Mouse (Mus musculus) adrenal gland (tissue): ENCODE measurements at regions not wholly inside any gene's neighbourhood (a gene's known extent, or its start where the extent isn't known, plus 50 kb on each side); places are given as distances from the start of the nearest gene placed in this dataset.

Source experiments
- intact Hi-C: fragments of 180-260 bp; cut with DNase I; formaldehyde crosslinking; loops from one replicate; pipeline ENCODE4 v1.15.1; 2025

DNA sequence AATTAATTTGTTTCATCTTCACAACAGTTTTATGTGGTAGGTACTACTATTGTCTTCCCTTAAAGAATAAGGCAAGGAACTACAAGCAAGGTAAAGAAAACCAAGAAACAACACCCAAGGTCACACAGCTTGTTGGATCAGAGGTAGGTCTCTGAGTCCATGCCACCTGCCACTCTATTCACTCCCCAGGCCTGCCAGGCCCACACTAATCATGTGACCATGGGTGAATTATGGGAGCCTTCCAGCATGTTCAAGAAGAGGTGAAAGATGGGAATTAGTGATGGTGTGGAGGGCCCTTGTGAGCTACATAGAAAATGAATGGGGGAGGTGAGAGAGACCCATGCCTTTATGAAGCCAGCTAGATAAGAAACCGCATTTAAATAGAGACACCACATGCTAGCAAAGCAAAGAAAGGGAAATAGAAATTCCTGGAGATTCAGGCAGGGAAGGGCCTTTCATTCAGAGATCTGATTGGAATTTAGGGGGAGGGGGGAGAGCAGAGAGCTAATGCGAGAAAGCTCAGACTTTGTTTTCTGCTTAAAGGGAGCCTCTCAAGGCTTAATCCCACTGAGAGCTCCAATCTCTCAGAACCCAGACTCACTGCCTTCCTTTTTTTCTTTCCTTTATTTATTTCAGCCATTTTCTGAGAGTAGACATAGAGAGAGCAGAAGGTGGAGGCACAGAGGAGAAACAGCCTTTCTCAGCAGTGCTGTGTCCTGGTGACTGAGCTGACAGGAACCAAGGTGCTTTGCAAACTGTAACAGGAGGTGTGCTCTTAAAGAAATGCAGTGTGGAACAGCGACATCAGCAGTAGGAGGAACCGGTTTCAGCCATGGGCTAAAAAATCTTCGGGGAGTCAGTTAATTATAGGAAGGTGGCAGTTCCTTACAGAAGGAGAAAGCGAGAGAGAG, 160.0 kb downstream of the Spata19 start:
- intact Hi-C loops: no loop called here

DNA sequence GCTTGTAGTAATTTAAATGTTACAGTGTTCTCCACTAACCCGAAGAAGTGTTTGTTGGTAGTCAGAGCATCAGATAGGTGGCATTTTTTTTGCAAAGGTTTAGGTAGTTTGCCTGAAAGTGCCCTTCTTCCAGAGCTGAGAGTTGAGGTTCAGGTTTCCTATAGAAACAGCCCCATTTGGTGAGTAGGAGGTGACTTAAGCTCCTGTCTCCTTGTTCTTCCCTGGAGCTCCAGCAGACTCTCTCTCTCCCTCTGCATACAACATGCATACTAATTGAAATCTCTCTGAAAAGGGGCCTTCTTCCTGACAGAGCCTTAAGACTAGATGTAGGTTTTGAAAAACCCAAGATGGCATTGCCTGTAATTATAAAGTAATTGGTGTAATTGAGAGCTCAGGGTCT, 161.3 kb downstream of the Spata19 start:
- intact Hi-C loops: no loop called here

DNA sequence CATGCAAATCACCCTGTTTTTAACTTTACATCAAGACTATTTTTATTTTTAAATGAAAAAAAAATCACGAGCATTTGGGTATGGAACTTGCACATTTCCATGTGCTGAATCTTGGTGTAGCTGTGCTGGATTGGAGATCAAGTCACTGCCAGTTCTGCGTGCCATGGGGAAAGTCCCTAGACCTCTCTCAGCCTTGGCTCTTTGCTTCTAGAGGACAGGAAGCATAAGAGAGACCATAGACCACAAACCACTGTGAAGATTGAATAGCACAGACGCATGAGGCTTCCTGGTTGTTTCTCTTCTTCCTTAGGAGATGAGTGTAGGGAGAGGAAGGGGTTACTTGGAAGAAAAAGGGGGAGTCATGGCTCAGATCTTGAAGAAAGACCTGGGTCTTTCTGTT, 161.7 kb downstream of the Spata19 start:
- intact Hi-C loops: no loop called here

DNA sequence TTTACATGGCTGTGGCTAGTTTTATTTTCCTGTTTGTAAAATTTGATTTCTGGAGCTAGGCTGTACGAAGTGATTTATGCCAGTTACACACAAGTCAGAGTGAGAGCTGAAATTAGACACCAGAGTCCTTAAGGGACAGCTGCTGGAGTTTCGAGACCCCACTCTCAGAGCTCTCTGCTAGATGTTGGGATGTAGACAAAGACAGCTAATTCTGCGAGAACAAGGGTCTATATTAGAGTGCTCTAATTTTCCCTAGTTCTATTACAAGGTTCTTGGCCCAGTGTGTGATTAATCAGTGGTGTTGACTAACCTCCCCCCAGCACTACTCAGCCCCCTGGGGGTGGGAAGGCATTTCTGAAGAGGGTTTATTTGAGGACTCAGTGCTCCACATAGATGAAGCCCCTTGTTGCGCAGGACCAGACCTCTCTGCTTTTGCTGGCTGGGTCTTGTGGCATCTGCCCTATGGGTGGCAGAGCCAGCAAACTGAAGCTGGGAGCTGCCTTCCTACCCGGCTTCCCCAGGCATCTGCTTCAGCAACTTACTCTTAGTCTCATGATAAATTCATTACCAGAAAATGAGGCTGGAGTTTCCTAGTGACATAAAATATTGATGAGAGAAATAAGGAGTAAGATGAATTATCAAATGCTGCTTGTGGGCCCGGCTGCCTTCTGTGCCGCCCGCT, 171.9 kb downstream of the Spata19 start:
- intact Hi-C loops: no loop called here

DNA sequence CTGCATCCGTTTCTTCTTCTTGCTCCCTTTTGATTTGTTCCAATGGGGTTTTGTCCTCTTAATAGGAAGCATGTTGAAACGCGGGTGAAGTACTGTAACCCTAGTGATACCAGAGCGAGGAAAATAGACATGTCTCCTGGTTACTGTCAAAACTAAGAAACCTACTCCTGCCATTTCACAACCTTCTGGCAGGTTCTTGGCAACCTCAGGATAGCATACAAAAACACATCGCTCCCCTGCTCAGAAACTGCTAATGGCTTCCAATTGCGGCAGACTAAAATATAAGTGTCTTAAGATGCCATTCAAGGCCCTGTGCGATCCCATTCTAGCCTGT, 172.4 kb downstream of the Spata19 start:
- intact Hi-C loops: no loop called here

- intact Hi-C loops: no loop called here
Observed at GRCm38 (mm10) chr9:27617096-27617839, 173.3 kb upstream of the Opcml start.

DNA sequence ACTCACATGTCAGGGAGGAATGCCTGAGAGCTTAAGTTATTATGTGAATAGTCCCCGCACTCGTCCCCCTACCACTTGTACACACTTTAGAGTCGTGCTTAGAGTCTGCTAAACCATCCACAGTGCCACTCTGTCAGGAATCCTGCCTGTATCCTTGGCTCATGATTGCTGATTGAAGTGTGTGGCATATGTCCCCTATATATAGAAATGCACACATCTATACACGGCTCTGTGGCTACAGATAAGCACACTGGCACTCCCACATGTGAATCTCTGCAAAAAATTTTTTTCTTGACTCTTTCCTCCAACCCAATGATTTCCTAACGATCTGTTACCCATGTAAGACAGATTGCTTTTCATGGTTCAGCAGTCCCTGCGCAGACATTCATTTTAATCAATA, 155.7 kb upstream of the Opcml start:
- intact Hi-C loops: no loop called here

- intact Hi-C loops: no loop called here
Observed at GRCm38 (mm10) chr9:27640611-27641010, 150.0 kb upstream of the Opcml start.

DNA sequence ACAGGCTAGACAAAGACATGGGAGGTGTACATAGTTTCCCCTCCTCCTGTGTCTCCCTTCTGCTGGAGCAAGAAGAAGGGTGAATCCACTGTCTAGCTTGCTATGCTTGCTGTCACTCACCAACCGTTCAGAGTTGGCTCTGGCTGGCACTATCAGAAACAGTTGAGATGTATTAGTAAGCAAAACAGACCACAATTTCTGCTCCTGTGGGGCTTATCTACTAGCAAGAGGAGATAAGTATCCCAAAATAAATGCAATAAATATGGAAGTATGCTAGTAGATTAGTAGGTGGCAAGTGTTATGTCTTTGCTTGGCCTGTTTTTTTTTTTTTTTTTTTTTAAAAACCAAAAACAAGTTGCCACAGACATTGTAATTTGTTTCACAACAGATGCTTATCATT, 147.3 kb upstream of the Opcml start:
- intact Hi-C loops: no loop called here

- intact Hi-C loops: no loop called here
Observed at GRCm38 (mm10) chr9:27643916-27644315, 146.7 kb upstream of the Opcml start.

DNA sequence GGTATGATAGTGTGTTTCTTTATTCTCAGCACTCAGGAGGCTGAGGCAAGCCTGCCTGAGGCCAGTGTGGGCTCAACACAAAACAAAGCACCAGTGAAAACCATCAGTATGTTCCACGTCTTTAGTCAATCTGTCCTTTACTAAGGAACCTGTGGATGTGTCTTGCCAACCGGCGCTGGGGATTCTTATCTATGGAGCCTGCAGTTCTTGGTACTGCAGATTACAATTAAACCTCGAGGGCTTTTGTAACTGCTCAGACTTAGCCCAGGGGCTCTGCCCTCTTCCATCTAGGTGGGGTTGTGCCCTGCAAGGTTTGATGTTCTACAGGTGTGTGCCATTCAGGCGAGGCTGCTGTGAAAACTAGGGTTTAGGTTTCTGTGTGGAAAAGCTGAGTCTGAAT, 145.1 kb upstream of the Opcml start:
- intact Hi-C loops: no loop called here

GRCm38 (mm10) chr9:27646100-27646499, 144.5 kb upstream of the Opcml start:
- intact Hi-C loops: no loop called here

DNA sequence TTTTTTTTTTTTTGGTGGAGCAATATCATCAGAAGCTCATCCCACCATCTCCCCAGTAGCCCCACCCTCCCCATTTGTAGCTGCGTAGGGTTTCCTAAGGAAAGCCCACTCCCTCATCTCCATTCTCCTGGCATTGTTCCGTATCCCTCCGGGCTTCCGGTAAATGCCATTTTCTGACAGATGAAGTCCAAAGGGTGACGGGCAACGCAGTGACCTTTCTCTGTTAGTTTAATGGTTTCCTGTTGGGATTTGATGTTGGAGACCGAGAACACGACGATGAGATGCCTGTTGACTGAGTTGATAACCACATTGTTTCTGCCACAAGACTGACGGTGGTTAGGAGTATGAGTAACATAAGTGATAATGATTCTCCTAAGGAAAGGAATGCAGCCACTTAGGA, 143.6 kb upstream of the Opcml start:
- intact Hi-C loops: no loop called here

GRCm38 (mm10) chr9:27658001-27658400, 132.6 kb upstream of the Opcml start:
- intact Hi-C loops: no loop called here

- intact Hi-C loops: no loop called here
Observed at GRCm38 (mm10) chr9:27661431-27662300, 128.9 kb upstream of the Opcml start.

DNA sequence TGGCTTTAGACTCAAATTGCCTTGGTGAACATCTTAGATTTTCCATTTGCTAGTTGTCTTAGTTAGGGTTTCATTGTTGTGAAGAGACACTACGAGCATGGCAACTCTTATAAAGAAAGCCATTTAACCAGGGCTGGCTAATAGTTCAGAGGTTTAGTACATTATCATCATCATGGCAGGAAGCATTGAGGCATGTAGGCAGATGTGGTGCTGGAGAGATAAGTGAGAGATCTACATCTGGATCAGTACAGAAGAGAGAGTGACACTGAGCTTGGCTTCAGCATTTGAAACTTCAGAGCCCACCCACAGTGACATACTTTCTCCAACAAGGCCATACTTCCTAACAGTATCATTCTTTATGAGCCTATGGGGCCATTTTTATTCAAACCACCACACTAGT, 127.3 kb upstream of the Opcml start:
- intact Hi-C loops: no loop called here

- intact Hi-C loops: no loop called here
Observed at GRCm38 (mm10) chr9:27665659-27666058, 124.9 kb upstream of the Opcml start.

DNA sequence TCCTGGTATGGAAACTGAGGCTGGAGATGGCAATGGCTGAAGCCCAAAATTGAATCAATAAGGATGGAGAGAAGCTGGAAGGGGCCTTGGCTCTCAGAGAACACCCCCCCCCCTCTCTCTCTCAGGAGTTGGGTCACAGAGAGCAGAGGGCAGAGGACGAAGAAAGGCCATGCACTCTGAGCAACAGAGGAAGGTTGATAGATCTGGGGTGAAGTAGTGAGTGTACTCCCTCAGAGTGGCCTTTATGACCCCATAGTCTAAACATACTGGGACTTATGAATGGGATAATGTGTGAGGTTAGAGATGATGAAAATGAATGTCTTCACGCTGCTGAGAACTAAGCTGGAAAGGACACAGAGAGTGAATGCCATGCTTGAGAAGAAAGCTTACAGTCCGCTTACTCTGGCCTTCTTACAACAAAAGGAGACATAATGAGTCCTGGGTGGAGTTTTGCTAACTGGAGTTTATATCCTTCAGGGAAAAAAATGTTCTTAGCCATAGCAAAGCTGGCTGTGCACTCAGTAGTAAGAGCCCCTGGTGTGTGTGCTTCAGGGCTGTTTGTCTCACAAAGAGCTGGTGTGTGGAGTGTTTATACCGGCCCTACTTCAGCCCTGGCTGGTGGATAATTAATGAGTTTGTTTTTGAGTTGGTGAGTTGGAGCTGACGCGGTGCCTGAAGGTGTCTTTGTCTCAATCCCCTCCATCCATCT, 120.4 kb upstream of the Opcml start:
- intact Hi-C loops: no loop called here

GRCm38 (mm10) chr9:27685325-27685724, 105.2 kb upstream of the Opcml start:
- intact Hi-C loops: no loop called here

DNA sequence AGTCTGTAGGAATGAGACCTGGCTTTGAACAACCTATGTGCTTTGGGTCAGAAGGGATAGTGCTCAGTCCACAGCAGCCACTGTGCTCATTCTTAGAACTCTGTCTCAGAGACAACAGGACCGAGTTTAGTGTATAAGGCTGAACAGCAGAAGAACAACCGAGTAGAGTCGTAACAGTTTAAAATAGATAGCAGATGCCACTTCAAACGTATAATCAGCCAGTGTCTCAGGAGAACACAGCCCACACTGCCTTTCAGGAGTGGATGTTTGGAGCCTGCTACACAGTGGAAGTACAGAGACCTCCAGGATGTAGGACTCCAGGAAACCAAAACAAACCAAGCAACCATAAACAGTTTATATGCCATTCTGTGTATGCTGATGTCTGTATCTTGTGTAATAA, 99.0 kb upstream of the Opcml start:
- intact Hi-C loops: no loop called here

DNA sequence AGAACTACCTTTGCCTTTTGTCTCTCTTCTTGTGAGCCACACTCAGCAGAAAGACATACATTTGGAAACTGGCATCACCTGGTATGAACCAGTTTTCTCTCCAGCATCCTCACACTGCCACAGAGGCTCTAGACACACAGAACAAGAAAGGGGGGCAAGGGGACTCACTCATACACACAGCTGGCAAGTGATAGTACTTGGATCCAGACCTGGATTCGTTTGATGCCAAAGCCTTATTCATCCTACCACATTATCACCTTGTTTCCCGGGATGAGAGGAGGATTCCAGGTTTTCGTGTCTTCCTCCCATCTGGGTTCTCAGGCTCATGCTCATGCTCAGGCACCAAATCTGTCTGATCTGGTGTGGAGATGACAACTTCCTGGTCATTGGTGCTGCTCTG, 97.8 kb upstream of the Opcml start:
- intact Hi-C loops: no loop called here
